Mouse (Mus musculus) retina, postnatal 1 day (tissue): ENCODE measurements at regions not wholly inside any gene's neighbourhood (a gene's known extent, or its start where the extent isn't known, plus 50 kb on each side); places are given as distances from the start of the nearest gene placed in this dataset.

Experiments used
- DNase-seq: peaks from one replicate; pipeline ENCODE4 v3.0.0-alpha.2; 2012

GRCm38 (mm10) chr6:100517662-100518061 is 153.3 kb downstream of the Shq1 start:
- no peak for DNase-seq

- peak; percentile 38 for DNase-seq
These were observed 158.3 kb downstream of the Shq1 start for GRCm38 (mm10) chr6:100512676-100513075.

GRCm38 (mm10) chr6:100510676-100511075 is 160.3 kb downstream of the Shq1 start:
- DNase-seq: no peak

GRCm38 (mm10) chr6:100505506-100506247 is 165.3 kb downstream of the Shq1 start:
- DNase-seq: no peak

GRCm38 (mm10) chr6:100502961-100503782 is 167.8 kb downstream of the Shq1 start:
- peak; percentile 27 for DNase-seq

GRCm38 (mm10) chr6:100502139-100502538 is 168.8 kb downstream of the Shq1 start:
- no peak for DNase-seq

GRCm38 (mm10) chr6:100500741-100501140 is 170.2 kb downstream of the Shq1 start:
- peak; percentile 42 for DNase-seq

- peak; percentile 59 for DNase-seq
These were observed 170.9 kb downstream of the Shq1 start for GRCm38 (mm10) chr6:100500060-100500459.

GRCm38 (mm10) chr6:100498861-100499271 is 172.1 kb downstream of the Shq1 start:
- DNase-seq: peak; percentile 43

- no peak for DNase-seq
These were observed 172.8 kb downstream of the Shq1 start for GRCm38 (mm10) chr6:100498126-100498525.

- no peak for DNase-seq
These were observed 174.8 kb downstream of the Shq1 start for GRCm38 (mm10) chr6:100496135-100496534.

- DNase-seq: no peak
These were observed 175.8 kb downstream of the Shq1 start for GRCm38 (mm10) chr6:100495131-100495530.

GRCm38 (mm10) chr6:100493558-100493957 is 177.4 kb downstream of the Shq1 start:
- no peak for DNase-seq

GRCm38 (mm10) chr6:100491811-100492210 is 179.1 kb downstream of the Shq1 start:
- DNase-seq: no peak

GRCm38 (mm10) chr6:100490920-100491712 is 179.8 kb downstream of the Shq1 start:
- DNase-seq: no peak

GRCm38 (mm10) chr6:100483836-100484235 is 187.1 kb downstream of the Shq1 start:
- no peak for DNase-seq

GRCm38 (mm10) chr6:100483084-100483810 is 187.7 kb downstream of the Shq1 start:
- DNase-seq: no peak

GRCm38 (mm10) chr6:100482572-100482971 is 188.4 kb downstream of the Shq1 start:
- no peak for DNase-seq

GRCm38 (mm10) chr6:100480525-100480924 is 190.4 kb downstream of the Shq1 start:
- DNase-seq: no peak

- DNase-seq: no peak
These were observed 191.1 kb downstream of the Shq1 start for GRCm38 (mm10) chr6:100479881-100480280.

GRCm38 (mm10) chr6:100479455-100479854 is 191.5 kb downstream of the Shq1 start:
- no peak for DNase-seq

- no peak for DNase-seq
These were observed 189.5 kb upstream of the Rybp start for GRCm38 (mm10) chr6:100476550-100477366.
